Mouse (Mus musculus): Measurements from ENCODE around the gene Slc4a5. TPM values are rescaled to one million over a fixed set of nuclear protein-coding genes. Genes with fewer than 3 reads are reported as not detected.

Gene Slc4a5
- polyA plus RNA-seq, 1 experiment from 2014 or later, result 0.52 TPM

DNA sequence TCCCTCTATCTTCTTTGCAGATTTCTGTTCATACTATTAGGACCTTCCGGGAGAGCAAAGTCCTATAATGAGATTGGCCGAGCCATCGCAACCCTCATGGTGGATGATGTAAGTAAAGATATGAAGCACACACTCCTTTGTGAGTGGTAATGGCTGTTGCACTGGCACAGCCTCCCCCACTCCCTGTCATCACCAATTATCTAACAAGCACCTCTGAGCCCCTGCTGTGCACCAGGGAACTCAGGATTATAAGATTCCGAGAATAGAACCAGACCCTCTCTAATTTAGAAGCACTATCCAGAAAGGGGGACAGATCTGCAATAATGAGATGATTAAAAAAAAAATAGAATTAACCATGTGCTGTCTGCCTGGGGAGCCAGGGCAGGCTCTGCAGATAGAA is 46.0 kb downstream of the Slc4a5 start:
- Histone ChIP-seq H3K9ac (no peak overlapping the region), H3K4me2 (no peak overlapping the region), H3K4me1 (replicated peaks) (peaks cover 3% of the 10 kb centered on the region; the same call in 1 of the 2 replicates), H3K27ac (ENCODE audit: poor library complexity, severe bottlenecking) (no peak overlapping the region), H3K4me3 (no peak overlapping the region), H3K27me3 (replicated peaks) (peaks cover 4% of the 10 kb centered on the region; the same call in 1 of the 2 replicates), H3K36me3 (no peaks in the 10 kb centered on the region), H3K9me3 (replicated peaks) (no peaks in the 10 kb centered on the region)
- WGBS, result 61% methylated on average over 4 of the region's 4 CpGs
- no peak for ATAC-seq (ENCODE audit: insufficient number of reproducible peaks, low FRiP score)

DNA sequence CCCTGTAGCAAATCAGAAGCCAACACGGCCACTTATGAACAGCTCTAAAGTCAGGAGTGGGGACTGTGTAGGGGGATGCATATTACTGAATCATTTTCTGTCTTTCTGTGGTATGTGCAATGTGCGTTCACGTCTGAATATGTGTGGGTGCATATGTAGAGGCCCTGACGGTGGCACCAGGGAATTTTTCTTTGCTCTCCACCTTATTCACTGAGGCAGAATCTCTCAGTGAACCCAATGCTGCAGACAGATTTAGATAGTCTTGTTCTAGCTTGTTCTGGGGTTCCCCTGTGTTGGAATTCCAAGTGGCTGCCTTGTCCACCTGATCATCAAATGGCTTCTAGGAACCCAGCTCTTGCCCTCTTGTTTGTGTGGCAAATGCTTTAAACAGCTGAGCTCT is 48.0 kb downstream of the Slc4a5 start:
- 0 out of 2 replicates have a peak, but pooled peaks cover 4% of the 10 kb centered on the region for H3K27me3 ChIP-seq (replicated peaks)
- ATAC-seq (ENCODE audit: insufficient number of reproducible peaks, low FRiP score), result no peak
- H3K4me1 ChIP-seq (replicated peaks), result peaks cover 3% of the 10 kb centered on the region; the same call in 1 of the 2 replicates
- 66% methylated on average over 4 of the region's 4 CpGs for WGBS
- peak overlapping the region; percentile 66 for H3K4me2 ChIP-seq
- H3K4me3 ChIP-seq, result peak overlapping the region; percentile 58
- H3K36me3 ChIP-seq, result no peaks in the 10 kb centered on the region
- no peak overlapping the region for H3K9ac ChIP-seq
- H3K9me3 ChIP-seq (replicated peaks), result no peaks in the 10 kb centered on the region
- no peak overlapping the region for H3K27ac ChIP-seq (ENCODE audit: poor library complexity, severe bottlenecking)

DNA sequence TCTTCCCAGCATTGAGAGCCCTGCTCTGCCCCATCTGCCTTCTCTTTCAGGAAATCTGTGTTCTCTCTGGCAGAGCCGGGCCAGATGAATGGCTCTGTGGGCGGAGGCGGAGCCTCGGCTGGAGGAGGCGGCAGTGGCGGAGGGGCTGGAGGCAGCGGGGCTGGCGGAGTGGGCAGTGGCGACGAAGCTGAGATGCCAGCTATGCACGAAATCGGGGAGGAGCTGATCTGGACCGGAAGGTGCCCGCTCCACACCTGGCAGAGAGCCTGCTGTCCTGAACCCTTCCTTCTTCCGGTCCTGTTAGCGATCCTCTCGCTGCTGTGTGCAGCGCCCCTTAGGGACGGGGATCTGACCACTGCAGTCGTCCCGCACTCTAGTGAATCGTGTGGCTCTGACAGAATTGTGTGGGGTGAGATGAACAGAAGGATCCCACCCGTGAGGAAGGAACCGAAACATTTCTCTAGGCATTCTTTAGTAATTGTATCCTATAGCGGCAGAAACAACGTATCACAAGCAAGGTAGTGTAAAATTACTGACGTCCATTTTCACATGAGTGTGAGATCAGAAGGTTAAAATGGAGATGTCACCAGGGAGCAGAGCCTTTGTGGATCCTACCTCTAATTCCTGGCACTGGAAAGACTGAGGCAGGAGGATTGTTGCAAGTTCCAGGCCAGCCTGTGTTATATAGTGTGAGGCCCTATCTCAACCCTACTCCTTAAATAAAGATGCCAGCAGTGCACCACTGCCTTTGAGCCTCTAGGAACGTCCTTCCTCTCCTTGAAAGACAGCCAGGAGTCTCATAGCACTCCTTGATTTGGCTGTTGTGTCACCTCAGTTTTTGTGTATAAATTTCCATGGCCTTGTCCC is 48.7 kb downstream of the Slc4a5 start:
- no peaks in the 10 kb centered on the region for H3K9me3 ChIP-seq (replicated peaks)
- peak overlapping the region; percentile 42; the same call in 1 of the 2 replicates for H3K27ac ChIP-seq (ENCODE audit: poor library complexity, severe bottlenecking)
- H3K36me3 ChIP-seq, result no peaks in the 10 kb centered on the region
- H3K4me3 ChIP-seq, result peak overlapping the region; percentile 58
- peak overlapping the region; percentile 66 for H3K4me2 ChIP-seq
- 0 out of 2 replicates have a peak, but pooled peaks cover 4% of the 10 kb centered on the region for H3K27me3 ChIP-seq (replicated peaks)
- H3K9ac ChIP-seq, result peak overlapping the region; percentile 70
- peaks cover 3% of the 10 kb centered on the region; the same call in 1 of the 2 replicates for H3K4me1 ChIP-seq (replicated peaks)
- peak; percentile 85 for ATAC-seq (ENCODE audit: insufficient number of reproducible peaks, low FRiP score)
- WGBS, result 2% methylated on average over 28 of the region's 28 CpGs

GRCm38 (mm10) chr6:83273733-83274132 is 54.1 kb downstream of the Slc4a5 start:
- H3K27ac ChIP-seq (ENCODE audit: poor library complexity, severe bottlenecking), result no peak overlapping the region
- H3K4me1 ChIP-seq (replicated peaks), result no peaks in the 10 kb centered on the region
- peaks cover 9% of the 10 kb centered on the region for H3K27me3 ChIP-seq (replicated peaks)
- no peak for ATAC-seq (ENCODE audit: insufficient number of reproducible peaks, low FRiP score)
- no peak overlapping the region for H3K4me2 ChIP-seq
- H3K36me3 ChIP-seq, result no peaks in the 10 kb centered on the region
- H3K9me3 ChIP-seq (replicated peaks), result no peaks in the 10 kb centered on the region; the same call in 1 of the 2 replicates
- WGBS, result 80% methylated on average over 11 of the region's 11 CpGs
- no peak overlapping the region for H3K9ac ChIP-seq
- H3K4me3 ChIP-seq, result no peak overlapping the region

DNA sequence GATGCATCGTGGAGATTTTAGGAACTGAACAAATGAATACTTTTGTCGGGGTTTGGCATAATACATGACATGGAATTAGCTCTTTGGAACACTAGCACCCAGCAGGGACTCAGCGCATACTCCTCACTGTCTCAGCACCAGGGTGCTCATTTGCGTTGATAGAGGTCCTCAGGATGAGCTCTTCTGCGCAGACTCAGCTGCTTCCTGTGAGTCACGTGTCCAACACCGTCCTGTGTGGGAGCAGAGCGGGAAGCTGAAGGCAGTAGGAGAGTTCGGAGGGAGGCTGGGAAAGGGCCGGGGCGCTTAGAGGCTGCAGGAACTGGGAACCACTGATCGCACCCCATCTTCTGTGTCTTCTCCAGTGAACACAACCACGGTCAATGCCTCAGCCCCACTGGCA is 57.5 kb downstream of the Slc4a5 start:
- 63% methylated on average over 13 of the region's 13 CpGs for whole genome bisulfite sequencing
- H3K9me3 ChIP-seq (replicated peaks), result peaks cover 6% of the 10 kb centered on the region; the same call in 1 of the 2 replicates

GRCm38 (mm10) chr6:83278881-83279280 is 59.3 kb downstream of the Slc4a5 start:
- H3K4me2 ChIP-seq, result no peak overlapping the region
- no peak for ATAC-seq (ENCODE audit: insufficient number of reproducible peaks, low FRiP score)
- H3K9me3 ChIP-seq (replicated peaks), result peaks cover 6% of the 10 kb centered on the region; the same call in 1 of the 2 replicates
- no peak overlapping the region for H3K9ac ChIP-seq
- H3K27me3 ChIP-seq (replicated peaks), result peaks cover 6% of the 10 kb centered on the region
- no peaks in the 10 kb centered on the region for H3K36me3 ChIP-seq
- H3K4me3 ChIP-seq, result no peak overlapping the region
- H3K4me1 ChIP-seq (replicated peaks), result no peaks in the 10 kb centered on the region
- no peak overlapping the region for H3K27ac ChIP-seq (ENCODE audit: poor library complexity, severe bottlenecking)
- WGBS, result 33% methylated on average over 2 of the region's 2 CpGs

More for the DNA sequence above, 57.5 kb downstream of the Slc4a5 start:
- Histone ChIP-seq H3K9ac (no peak overlapping the region), H3K4me2 (no peak overlapping the region), H3K36me3 (no peaks in the 10 kb centered on the region), H3K4me3 (no peak overlapping the region), H3K4me1 (replicated peaks) (no peaks in the 10 kb centered on the region), H3K27ac (ENCODE audit: poor library complexity, severe bottlenecking) (no peak overlapping the region), H3K27me3 (replicated peaks) (peaks cover 6% of the 10 kb centered on the region)
- no peak for ATAC-seq (ENCODE audit: insufficient number of reproducible peaks, low FRiP score)

GRCm38 (mm10) chr6:83280256-83280955 is 60.8 kb downstream of the Slc4a5 start:
- H3K27me3 ChIP-seq (replicated peaks), result peaks cover 5% of the 10 kb centered on the region
- 76% methylated on average over 8 of the region's 8 CpGs for WGBS
- ATAC-seq (ENCODE audit: insufficient number of reproducible peaks, low FRiP score), result no peak
- no peak overlapping the region for H3K4me3 ChIP-seq
- no peaks in the 10 kb centered on the region for H3K36me3 ChIP-seq
- H3K4me1 ChIP-seq (replicated peaks), result no peaks in the 10 kb centered on the region
- no peak overlapping the region for H3K4me2 ChIP-seq
- no peak overlapping the region for H3K9ac ChIP-seq
- H3K27ac ChIP-seq (ENCODE audit: poor library complexity, severe bottlenecking), result no peak overlapping the region
- H3K9me3 ChIP-seq (replicated peaks), result peaks cover 6% of the 10 kb centered on the region; the same call in 1 of the 2 replicates

- no peaks in the 10 kb centered on the region for H3K9me3 ChIP-seq (replicated peaks)
- H3K27me3 ChIP-seq (replicated peaks), result no peaks in the 10 kb centered on the region
- H3K4me3 ChIP-seq, result no peak overlapping the region
- no peak overlapping the region for H3K27ac ChIP-seq (ENCODE audit: poor library complexity, severe bottlenecking)
- 59% methylated on average over 7 of the region's 7 CpGs for WGBS
- no peak overlapping the region for H3K4me2 ChIP-seq
- H3K4me1 ChIP-seq (replicated peaks), result no peaks in the 10 kb centered on the region
- H3K9ac ChIP-seq, result no peak overlapping the region
- ATAC-seq (ENCODE audit: insufficient number of reproducible peaks, low FRiP score), result no peak
- peaks cover 3% of the 10 kb centered on the region; the same call in 1 of the 2 replicates for H3K36me3 ChIP-seq
These were observed 81.0 kb downstream of the Slc4a5 start for GRCm38 (mm10) chr6:83300447-83301229.

DNA sequence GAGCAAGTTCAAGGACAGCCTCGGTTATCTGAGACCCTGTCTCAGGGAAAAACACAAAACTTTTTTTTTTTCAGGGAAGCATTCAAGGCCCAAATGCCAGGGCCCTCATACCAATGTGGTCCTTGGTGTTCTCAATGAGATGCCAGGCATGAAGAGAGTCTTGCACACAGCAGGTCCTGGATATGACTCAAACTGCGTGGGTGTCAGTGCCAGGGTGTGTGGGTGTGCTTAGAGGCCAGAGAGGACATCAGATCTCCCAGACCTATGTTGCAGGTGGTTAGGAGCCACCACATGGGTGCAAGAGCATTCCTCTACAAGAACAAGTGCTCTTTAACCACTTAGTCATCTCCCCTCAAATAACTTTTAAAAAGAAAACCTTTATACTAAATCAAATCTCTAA is 81.7 kb downstream of the Slc4a5 start:
- no peak overlapping the region for H3K27ac ChIP-seq (ENCODE audit: poor library complexity, severe bottlenecking)
- WGBS, result 90% methylated on average over 2 of the region's 2 CpGs
- no peak for ATAC-seq (ENCODE audit: insufficient number of reproducible peaks, low FRiP score)
- H3K36me3 ChIP-seq, result peaks cover 10% of the 10 kb centered on the region
- H3K4me1 ChIP-seq (replicated peaks), result no peaks in the 10 kb centered on the region
- no peak overlapping the region for H3K4me2 ChIP-seq
- H3K4me3 ChIP-seq, result no peak overlapping the region
- no peak overlapping the region for H3K9ac ChIP-seq
- H3K9me3 ChIP-seq (replicated peaks), result no peaks in the 10 kb centered on the region
- H3K27me3 ChIP-seq (replicated peaks), result no peaks in the 10 kb centered on the region

GRCm38 (mm10) chr6:83302264-83302663 is 82.6 kb downstream of the Slc4a5 start:
- WGBS, result 83% methylated on average over 5 of the region's 5 CpGs

More at GRCm38 (mm10) chr6:83302264-83302663, 82.6 kb downstream of the Slc4a5 start:
- Histone ChIP-seq H3K27ac (ENCODE audit: poor library complexity, severe bottlenecking) (no peak overlapping the region), H3K27me3 (replicated peaks) (no peaks in the 10 kb centered on the region), H3K4me2 (no peak overlapping the region), H3K4me1 (replicated peaks) (no peaks in the 10 kb centered on the region), H3K4me3 (no peak overlapping the region), H3K36me3 (peaks cover 16% of the 10 kb centered on the region), H3K9ac (no peak overlapping the region), H3K9me3 (replicated peaks) (no peaks in the 10 kb centered on the region)
- no peak for ATAC-seq (ENCODE audit: insufficient number of reproducible peaks, low FRiP score)
